Mouse (Mus musculus): Measurements from ENCODE around the gene Gon4l. TPM values are rescaled to one million over a fixed set of nuclear protein-coding genes. Genes with fewer than 3 reads are reported as not detected.
"Not testable (repeated sequence)": the region's sequence is repeated elsewhere in the genome, so short reads cannot be mapped to it uniquely, and the experiment has no call there.

The Gon4l gene
- polyA plus RNA-seq, 1 experiment from 2014 or later: 13.2 TPM

DNA sequence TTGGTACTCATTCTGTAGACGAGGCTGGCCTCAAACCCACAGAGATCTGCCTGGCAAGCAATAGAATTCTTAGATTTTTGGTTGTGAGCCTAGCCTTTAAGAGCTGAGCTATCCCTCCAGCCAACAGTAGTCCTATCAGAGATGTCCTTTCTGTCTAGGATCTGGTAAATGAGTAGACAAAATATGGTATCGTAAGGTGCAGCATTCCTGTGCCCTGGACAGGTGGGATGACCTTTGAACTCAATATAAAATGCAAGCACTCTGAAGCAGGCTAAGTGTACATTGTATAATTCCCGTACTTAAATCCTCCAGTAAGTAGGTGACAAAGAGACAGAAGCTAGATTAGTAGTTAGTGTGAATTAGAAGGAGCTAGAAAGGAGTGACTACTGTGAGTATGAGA lies 27.1 kb downstream of the Gon4l start:
- H3K27ac ChIP-seq (replicated peaks): no peak overlapping the region
- H3K4me3 ChIP-seq: no peak overlapping the region
- no peaks in the 10 kb centered on the region for H3K4me1 ChIP-seq (replicated peaks)
- ATAC-seq (ENCODE audit: low FRiP score, low read depth): no peak
- no peaks in the 10 kb centered on the region for H3K9me3 ChIP-seq
- H3K9ac ChIP-seq: no peak overlapping the region
- H3K27me3 ChIP-seq: no peaks in the 10 kb centered on the region
- H3K36me3 ChIP-seq: peaks cover 81% of the 10 kb centered on the region
- WGBS: 91% methylated on average over 3 of the region's 3 CpGs
- no peak overlapping the region for H3K4me2 ChIP-seq

- H3K27ac ChIP-seq (replicated peaks); H3K27me3 ChIP-seq; H3K4me3 ChIP-seq; H3K4me2 ChIP-seq; H3K4me1 ChIP-seq (replicated peaks); H3K9me3 ChIP-seq; ATAC-seq (ENCODE audit: low FRiP score, low read depth); H3K9ac ChIP-seq: not testable (repeated sequence)
- no CpG with 5 or more reads among the region's 3 CpGs for WGBS
- H3K36me3 ChIP-seq: peaks cover 37% of the 10 kb centered on the region
Observed at GRCm38 (mm10) chr3:88866735-88867134, 31.7 kb downstream of the Gon4l start.

GRCm38 (mm10) chr3:88867177-88867576 lies 32.1 kb downstream of the Gon4l start:
- H3K4me2 ChIP-seq; H3K27ac ChIP-seq (replicated peaks); H3K27me3 ChIP-seq; H3K9ac ChIP-seq; H3K4me3 ChIP-seq; H3K9me3 ChIP-seq; ATAC-seq (ENCODE audit: low FRiP score, low read depth); H3K4me1 ChIP-seq (replicated peaks): not testable (repeated sequence)
- peaks cover 34% of the 10 kb centered on the region for H3K36me3 ChIP-seq
- WGBS: no CpG with 5 or more reads among the region's 8 CpGs

DNA sequence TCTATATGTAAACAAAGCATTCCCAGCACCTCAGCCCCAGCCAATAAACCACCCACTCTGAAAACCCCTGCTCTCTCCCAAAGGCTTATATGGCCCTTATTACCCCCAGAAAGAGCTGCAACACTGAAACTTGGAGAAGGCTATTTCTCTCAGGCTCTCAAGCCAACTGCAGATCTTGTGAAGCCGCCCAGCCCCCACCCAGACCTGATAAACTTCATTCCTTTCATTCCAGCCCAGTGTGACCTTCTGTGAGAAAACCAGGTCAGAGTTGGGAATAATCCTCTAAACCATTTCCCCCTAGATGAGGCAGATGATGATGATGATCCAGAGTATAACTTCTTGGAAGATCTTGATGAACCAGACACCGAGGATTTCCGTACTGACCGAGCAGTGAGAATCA lies 33.4 kb downstream of the Gon4l start:
- not testable (repeated sequence) for H3K27ac ChIP-seq (replicated peaks); H3K4me3 ChIP-seq; H3K27me3 ChIP-seq; ATAC-seq (ENCODE audit: low FRiP score, low read depth); H3K9ac ChIP-seq; H3K9me3 ChIP-seq; H3K4me1 ChIP-seq (replicated peaks); H3K4me2 ChIP-seq
- H3K36me3 ChIP-seq: peaks cover 22% of the 10 kb centered on the region
- 83% methylated on average over 1 of the region's 4 CpGs for WGBS

DNA sequence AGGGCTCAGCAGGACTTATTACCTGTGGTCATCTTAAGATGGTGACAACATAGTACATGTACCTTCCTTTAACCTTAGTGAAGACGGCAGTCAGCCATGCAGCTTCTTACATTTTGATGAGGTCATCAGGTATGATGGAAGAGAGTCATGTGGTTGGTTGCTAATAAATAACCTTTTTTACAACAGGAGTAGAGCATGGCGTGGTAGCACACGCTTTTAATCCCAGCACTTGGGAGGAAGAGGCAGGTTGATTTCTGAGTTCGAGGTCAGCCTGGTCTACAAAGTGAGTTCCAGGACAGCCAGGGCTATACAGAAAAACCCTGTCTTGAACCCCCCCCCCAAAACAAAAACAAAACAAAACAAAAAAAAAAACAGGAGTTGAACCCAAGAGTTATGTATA lies 47.5 kb downstream of the Gon4l start:
- H3K36me3 ChIP-seq; H3K9ac ChIP-seq; ATAC-seq (ENCODE audit: low FRiP score, low read depth); H3K27me3 ChIP-seq; H3K4me3 ChIP-seq; H3K9me3 ChIP-seq; H3K27ac ChIP-seq (replicated peaks); H3K4me1 ChIP-seq (replicated peaks); H3K4me2 ChIP-seq: not testable (repeated sequence)
- 96% methylated on average over 4 of the region's 4 CpGs for WGBS

DNA sequence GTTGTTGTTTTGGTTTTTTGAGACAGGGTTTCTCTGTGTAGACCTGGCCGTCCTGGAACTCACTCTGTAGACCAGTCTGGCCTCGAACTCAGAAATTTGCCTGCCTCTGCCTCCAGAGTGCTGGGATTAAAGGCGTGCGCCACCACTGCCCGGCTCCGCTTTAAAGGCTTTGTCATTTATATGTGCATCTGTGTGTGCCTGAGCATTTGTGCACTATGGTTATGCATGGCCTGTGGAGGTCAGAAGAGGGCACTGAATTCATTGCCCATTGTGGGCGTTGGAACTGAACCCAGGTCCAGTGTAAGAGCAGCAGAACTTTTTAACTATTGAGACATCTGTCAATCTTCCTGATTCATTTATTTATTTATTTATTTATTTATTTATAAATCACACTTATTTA lies 58.0 kb downstream of the Gon4l start:
- peaks cover 20% of the 10 kb centered on the region for H3K36me3 ChIP-seq
- not testable (repeated sequence) for H3K4me2 ChIP-seq; H3K9me3 ChIP-seq; ATAC-seq (ENCODE audit: low FRiP score, low read depth); H3K9ac ChIP-seq; H3K27me3 ChIP-seq; H3K4me3 ChIP-seq; H3K4me1 ChIP-seq (replicated peaks); H3K27ac ChIP-seq (replicated peaks)
- 93% methylated on average over 7 of the region's 7 CpGs for WGBS

DNA sequence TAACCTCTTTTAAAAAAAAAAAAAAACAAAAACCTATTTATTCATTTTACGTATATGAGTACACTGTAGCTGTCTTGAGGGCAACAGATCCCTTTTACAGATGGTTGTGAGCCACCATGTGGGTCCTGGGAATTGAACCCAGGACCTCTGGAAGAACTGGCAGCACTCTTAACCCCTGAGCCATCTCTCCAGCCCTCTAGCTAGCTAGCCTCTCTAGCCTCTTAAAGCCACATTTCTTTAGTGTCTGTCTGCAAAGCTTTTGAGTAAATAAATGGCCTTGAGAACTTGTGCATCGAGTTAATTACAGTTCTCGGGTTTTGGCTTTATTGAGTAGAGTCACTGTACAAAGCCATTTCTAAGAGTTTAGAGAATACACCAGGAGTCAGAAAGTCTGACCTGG lies 69.8 kb downstream of the Gon4l start:
- Histone ChIP-seq H3K4me3 (no peak overlapping the region), H3K4me2 (no peak overlapping the region), H3K9me3 (no peaks in the 10 kb centered on the region), H3K9ac (no peak overlapping the region), H3K27ac (replicated peaks) (no peak overlapping the region), H3K36me3 (peaks cover 69% of the 10 kb centered on the region), H3K27me3 (no peaks in the 10 kb centered on the region), H3K4me1 (replicated peaks) (no peaks in the 10 kb centered on the region)
- ATAC-seq (ENCODE audit: low FRiP score, low read depth): no peak
- 93% methylated on average over 3 of the region's 3 CpGs for WGBS

GRCm38 (mm10) chr3:88905209-88905608 lies 70.2 kb downstream of the Gon4l start:
- H3K4me1 ChIP-seq (replicated peaks): no peaks in the 10 kb centered on the region
- 90% methylated on average over 6 of the region's 6 CpGs for WGBS
- ATAC-seq (ENCODE audit: low FRiP score, low read depth): no peak
- H3K36me3 ChIP-seq: peaks cover 73% of the 10 kb centered on the region
- no peak overlapping the region for H3K9ac ChIP-seq
- no peak overlapping the region for H3K4me3 ChIP-seq
- no peaks in the 10 kb centered on the region for H3K9me3 ChIP-seq
- no peaks in the 10 kb centered on the region for H3K27me3 ChIP-seq
- H3K27ac ChIP-seq (replicated peaks): no peak overlapping the region
- no peak overlapping the region for H3K4me2 ChIP-seq

DNA sequence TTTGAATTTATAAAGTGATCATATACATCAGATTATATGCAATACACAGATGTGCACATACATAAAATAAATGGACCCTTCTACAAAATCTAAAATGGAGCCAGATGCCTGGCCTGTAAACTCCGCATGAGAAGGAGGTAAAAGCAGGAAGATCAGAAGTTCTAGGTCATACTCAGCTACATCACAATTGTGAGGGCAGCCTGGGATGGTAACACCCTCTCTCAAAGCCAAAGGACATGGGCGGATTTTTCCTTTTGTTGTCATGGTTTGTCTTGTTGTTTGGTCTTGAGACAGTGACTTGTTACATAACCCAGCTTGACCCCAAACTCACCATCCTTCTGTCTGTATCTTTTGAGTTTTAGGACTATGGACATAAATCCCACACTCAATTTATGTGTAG lies 70.7 kb downstream of the Gon4l start:
- 91% methylated on average over 2 of the region's 2 CpGs for WGBS

GRCm38 (mm10) chr3:88906393-88907159 lies 71.5 kb downstream of the Gon4l start:
- no peak overlapping the region for H3K4me3 ChIP-seq
- no peak overlapping the region for H3K9ac ChIP-seq
- no peaks in the 10 kb centered on the region for H3K9me3 ChIP-seq
- 91% methylated on average over 6 of the region's 6 CpGs for WGBS
- H3K27ac ChIP-seq (replicated peaks): no peak overlapping the region
- H3K4me1 ChIP-seq (replicated peaks): no peaks in the 10 kb centered on the region
- H3K4me2 ChIP-seq: no peak overlapping the region
- H3K27me3 ChIP-seq: no peaks in the 10 kb centered on the region
- peaks cover 80% of the 10 kb centered on the region for H3K36me3 ChIP-seq
- ATAC-seq (ENCODE audit: low FRiP score, low read depth): no peak

More for the DNA sequence above, 70.7 kb downstream of the Gon4l start:
- no peak for ATAC-seq (ENCODE audit: low FRiP score, low read depth)
- no peak overlapping the region for H3K4me2 ChIP-seq
- H3K4me1 ChIP-seq (replicated peaks): no peaks in the 10 kb centered on the region
- no peak overlapping the region for H3K9ac ChIP-seq
- H3K9me3 ChIP-seq: no peaks in the 10 kb centered on the region
- H3K4me3 ChIP-seq: no peak overlapping the region
- peaks cover 77% of the 10 kb centered on the region for H3K36me3 ChIP-seq
- H3K27ac ChIP-seq (replicated peaks): no peak overlapping the region
- no peaks in the 10 kb centered on the region for H3K27me3 ChIP-seq

DNA sequence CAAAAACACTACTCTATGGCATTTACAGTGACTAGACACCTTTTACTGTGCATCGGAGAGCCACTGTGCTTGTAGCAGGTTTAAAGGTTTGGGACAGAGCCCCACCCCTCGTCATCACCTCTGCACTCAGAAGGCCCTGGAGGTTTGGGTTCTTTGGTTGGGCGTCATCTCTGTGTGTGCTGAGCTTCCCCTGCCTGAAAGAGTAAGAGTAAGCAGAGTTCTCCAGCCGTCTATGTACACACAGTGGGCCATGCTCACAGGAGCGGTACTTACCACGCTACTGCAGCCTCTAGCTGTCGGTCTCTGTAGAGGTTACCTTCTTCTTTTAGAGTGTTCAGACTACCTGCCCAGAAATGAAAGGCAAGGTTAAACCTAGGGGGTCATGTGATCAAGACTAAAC lies 77.6 kb downstream of the Gon4l start:
- 93% methylated on average over 7 of the region's 7 CpGs for WGBS

DNA sequence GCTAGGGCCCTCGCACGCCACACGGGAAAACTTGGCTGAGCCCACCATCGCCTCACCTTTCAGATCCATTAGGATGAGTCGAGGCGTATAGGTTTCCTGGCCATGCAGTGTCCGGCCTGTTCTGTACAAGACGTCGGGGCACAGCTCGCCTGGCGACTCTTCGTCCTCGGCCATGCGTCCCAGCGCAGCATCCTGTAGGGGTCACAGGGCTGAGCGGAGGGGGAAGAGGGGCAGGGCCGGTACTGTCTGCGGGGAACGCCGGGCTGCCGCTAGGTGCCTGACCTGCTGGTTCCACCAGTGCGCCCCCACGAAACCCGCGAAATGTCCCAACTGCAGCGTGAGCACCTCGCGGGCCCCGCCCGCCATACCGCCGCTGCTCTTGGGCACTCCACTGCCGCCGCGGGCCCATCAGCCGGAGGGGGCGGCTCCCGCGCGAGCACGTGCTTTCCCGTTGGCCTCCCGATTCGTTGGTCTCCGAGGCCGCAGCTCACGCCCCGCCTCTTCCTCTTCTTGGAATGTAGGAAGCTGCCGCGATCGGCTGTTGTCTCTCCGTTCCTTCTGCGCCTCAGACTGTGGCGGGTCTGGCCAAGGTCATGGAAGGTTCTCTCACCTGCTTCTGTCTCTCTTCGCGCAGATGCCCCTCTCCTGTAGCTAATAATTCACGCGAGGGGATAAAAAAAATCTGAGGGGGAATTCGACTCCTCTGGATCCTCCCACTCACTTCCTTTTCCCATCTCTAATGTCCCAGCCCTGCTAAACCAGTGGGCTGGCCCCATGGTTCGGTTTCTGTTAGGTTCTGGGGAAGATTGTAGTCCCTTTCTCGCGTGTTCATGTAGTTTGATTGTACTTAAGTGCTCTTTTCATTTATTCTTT lies 78.7 kb downstream of the Gon4l start, which contains the start of gene Msto1:
Gene Msto1 (minus strand): TSS at position 489 of the 873 bp plus-strand sequence.
- Histone ChIP-seq H3K4me1 (replicated peaks) (peaks cover 15% of the 10 kb centered on the region), H3K9ac (peak within 1 kb of the TSS; percentile 67), H3K9me3 (no peaks in the 10 kb centered on the region), H3K27me3 (no peaks in the 10 kb centered on the region), H3K27ac (replicated peaks) (peak within 1 kb of the TSS; percentile 93), H3K36me3 (peaks cover 31% of the 10 kb centered on the region), H3K4me2 (peak within 1 kb of the TSS; percentile 71), H3K4me3 (peak within 1 kb of the TSS; percentile 64)
- peak; percentile 99 for ATAC-seq (ENCODE audit: low FRiP score, low read depth)
- whole genome bisulfite sequencing: under 1% methylated on average over 62 of the region's 62 CpGs

More for the DNA sequence above, 77.6 kb downstream of the Gon4l start:
- H3K27ac ChIP-seq (replicated peaks): no peak overlapping the region
- H3K27me3 ChIP-seq: no peaks in the 10 kb centered on the region
- H3K4me1 ChIP-seq (replicated peaks): peaks cover 15% of the 10 kb centered on the region
- H3K9ac ChIP-seq: 0 out of 2 replicates have a peak overlapping the region, but pooled peaks have one; percentile 67
- peak overlapping the region; percentile 64; the same call in 1 of the 2 replicates for H3K4me3 ChIP-seq
- no peak for ATAC-seq (ENCODE audit: low FRiP score, low read depth)
- H3K36me3 ChIP-seq: peaks cover 43% of the 10 kb centered on the region
- H3K9me3 ChIP-seq: no peaks in the 10 kb centered on the region
- peak overlapping the region; percentile 71 for H3K4me2 ChIP-seq
